Mouse (Mus musculus): ENCODE data around the gene Mitf. TPM values are rescaled to one million over a fixed set of nuclear protein-coding genes. Genes with fewer than 3 reads are reported as not detected.

The Mitf gene
- polyA plus RNA-seq, 2 experiments from 2014 or later: 0.40 to 0.78 TPM

DNA sequence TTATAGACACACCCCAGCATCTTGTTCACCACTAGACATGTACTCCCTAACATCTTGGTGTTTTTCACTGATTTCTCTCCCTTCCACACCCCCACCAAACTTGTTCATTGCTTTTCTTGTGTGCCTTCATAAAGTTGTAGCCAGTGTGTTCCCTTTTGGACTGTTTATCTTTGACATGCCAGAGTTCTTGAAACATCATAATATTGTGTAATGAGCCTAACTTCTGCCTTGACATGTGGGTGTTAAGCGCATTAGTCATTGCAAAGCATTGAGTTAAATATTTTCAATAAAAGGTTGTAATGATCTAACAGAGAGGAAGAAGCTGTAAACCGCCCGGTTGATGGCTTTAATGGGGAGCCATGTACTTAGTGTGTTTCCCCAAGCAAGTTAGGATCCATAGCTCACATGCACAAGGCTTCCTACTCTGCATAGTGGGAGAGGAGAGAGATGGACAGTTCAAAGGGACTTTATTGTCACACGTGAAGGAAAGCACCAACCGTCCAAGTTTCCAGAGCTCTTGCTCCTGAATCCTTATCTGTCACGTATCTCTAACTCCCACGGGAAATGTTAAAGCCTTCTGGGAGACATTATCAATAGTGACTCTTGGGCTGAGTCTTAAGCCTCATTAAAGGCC, 19.9 kb downstream of the Mitf start:
- ATAC-seq: no peak

DNA sequence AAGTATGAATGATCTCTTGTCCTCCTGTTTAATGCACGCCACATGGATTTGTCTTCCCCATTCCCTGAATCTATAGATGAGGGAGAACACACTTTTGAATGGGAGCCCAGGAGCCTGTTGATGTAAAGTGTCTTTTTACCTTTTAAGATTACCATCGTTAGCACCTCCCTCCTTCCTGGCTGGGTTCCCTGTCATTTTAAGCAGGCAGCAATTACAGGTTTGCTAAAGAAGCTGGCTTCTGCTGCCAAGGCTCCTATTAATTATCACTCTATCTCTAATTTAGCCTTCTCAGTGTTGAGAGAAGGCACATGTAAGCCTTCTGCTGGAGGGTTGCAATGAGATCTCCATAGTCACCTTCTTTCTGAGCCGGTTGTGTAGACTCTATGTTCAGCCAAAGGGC, 21.2 kb downstream of the Mitf start:
- ATAC-seq: no peak

DNA sequence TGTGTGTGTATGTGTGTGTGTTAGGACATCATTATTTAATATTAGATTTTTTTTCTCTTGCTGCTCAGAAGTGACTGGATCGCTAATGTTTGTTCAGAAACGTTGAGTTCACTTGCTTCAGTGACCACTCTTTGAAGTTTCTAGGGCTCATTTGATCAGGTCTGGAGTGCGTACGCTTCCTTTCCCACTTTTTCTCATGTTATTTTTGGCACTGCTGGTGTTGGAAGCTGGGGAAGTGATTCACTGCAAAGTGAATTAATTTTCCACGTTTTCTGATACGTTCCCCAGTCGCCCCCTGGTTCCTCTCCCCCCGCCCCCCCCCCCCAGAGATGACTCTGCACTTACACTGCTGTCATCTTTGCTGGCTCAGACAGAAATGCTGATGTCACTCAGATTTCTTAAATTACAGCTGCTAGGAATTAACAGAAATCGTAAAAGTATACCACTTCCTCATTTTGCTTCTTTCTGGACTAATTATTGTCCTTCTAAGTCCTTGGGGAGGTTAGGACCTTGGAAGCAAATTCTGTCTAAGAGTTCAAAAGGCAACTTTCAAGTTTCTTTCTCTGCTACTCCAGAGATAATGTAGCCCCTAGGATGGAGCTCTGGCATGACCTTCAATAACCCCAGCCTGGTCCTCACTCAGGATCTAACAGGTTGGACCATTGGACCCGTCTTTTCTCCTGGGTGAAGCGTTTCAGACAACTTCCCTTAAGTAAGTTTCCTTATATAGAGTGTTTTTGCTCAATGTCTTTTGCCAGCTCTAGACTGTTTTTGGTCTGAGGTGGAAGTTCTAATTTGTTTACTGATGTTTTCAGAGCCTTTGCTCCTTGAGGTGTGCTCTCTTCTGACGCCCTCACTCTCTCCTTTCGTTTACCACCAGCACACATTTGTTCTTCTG, 22.2 kb downstream of the Mitf start:
- no peak for ATAC-seq

DNA sequence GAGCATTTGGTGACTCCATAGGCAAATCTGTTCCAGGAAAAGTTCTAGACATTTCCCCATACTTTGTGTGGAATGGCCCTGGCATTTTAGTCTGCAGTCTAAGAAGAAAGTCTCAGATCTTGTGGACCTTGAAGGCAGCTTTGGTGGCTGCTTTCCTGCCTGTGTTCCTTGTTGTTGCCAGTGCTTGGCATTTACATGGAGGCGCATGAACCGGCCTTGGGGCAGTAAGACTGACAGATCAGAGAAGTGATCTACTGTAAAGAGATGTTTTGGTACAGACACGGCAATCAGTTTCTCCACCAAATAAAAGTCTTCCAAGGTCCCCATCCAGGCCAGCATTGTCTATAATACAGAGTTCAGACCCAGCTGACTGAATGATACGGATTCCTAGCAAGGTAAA, 25.6 kb downstream of the Mitf start:
- ATAC-seq: no peak

DNA sequence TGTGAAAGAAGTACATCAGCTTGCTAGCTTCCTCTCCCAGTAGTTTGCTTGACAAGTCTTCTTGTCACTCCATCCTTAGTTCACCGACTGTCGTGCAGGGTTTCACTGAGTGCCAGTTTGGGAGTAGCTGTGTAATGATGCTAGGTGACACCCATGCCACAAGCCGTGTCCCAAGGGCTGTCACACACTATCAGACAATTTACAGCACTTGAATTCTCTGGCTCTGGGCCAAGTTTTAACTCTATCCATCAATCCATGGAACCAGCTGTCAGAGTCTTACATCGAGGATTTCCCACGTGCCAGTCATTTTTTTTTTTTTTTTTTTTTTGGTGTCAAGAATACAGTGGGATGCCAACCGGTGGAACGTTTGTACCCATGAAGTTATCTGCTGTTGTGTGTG, 29.3 kb downstream of the Mitf start:
- ATAC-seq: no peak

DNA sequence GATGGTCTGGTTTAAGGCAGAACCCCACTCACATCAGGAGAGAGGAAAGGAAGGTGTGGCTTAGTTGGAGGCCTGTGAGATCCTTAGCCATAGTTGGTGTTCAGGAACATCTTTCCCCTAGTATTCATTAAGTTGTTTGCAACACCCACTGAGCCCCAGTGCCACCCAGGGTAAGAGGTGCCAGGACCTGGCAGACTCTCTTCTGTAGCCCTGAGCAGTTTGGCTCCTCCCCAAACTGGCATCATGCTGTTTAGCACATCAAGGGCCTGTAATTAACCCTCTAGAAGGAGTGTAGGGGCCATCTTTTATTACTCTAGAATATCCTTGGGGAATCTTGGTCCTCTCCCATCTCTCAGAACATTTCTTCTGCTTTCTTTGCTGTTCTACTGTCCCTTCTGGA, 30.9 kb downstream of the Mitf start:
- no peak for ATAC-seq

DNA sequence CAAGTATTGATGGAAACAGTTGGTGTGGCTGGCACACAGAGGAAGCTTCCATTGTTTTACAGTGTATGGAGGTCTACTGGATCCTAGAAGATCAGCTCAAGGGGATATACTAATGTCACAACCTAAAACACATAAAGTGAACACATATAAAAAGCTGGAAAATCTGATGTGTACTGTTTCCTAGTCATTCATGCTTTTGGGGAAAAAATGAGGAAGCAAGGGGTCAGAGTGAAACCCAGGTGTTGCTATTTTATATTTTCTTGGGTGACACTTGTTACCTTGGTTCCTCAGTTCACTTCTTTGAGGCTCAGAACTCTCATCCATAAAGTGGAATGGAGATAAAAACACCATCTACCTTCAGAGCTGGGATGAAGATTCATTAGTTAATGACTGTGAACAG, 32.7 kb downstream of the Mitf start:
- no peak for ATAC-seq

DNA sequence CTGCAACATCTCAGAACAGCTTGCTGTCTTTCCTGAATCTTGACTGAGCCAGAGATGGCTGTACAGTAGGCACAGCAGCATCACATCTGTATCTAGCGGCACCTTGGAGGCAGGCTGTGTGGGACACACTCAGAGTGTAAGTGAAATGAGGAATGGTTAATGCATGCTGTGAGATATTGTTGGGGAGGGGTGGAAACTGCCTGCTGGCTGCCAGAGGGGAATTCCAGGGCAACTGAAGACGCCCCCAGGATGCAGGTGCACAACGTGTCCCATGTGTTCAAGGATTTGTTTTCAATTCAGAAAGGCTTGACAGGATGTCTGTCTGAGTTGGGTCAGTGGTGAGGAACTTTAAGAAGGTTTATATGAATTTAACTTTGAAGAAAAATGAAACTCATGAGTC, 37.3 kb downstream of the Mitf start:
- no peak for ATAC-seq

DNA sequence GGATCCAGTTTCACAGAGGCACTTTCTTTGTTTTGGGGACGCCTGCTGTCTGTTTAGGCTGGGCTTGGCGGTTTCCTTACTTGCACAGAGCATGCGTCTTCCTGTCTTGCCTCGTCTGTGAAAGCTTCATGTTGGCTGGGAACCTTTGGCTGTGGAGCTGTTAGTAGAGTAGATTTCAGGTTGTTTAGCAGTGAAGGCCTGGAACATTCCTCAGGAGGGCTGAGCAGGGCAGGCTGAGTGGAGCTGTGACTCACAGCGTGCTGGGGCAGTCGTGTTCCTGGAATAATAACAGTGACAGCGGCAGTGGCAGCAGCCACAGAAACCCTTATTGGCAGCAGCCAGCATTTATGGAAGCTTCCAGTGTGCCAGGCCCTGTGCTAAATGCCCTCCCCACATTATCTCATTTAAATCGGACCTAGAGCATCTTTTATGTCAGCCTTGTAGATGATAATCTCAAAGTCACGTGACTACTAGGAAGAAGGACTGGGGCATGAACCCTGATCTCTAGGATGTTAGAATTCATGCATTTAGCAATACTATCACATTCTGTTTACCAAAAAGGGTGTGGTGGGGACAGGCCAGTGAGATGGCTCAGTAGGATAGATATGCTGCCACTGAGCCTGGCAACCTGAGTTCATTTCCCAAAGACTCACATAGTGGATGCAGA, 41.5 kb downstream of the Mitf start:
- no peak for ATAC-seq

DNA sequence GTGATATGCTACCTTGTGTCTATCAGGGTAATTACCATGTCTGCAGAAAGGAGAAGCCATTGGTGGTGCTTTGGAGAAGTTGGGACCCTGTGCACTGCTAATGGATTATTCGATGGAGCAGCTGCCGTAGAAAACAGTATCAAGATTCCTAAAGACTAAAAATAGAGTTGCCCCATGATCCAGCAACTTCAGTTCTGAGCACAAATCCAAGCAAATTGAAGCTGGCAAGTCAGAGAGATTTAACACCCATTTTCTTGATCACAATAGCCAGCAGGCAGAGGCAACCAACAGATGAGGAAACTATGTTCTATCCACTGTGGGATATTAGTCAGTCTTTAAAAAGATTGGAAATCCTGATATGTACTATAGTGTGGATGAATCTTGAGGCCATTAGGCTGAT, 47.4 kb downstream of the Mitf start:
- no peak for ATAC-seq

DNA sequence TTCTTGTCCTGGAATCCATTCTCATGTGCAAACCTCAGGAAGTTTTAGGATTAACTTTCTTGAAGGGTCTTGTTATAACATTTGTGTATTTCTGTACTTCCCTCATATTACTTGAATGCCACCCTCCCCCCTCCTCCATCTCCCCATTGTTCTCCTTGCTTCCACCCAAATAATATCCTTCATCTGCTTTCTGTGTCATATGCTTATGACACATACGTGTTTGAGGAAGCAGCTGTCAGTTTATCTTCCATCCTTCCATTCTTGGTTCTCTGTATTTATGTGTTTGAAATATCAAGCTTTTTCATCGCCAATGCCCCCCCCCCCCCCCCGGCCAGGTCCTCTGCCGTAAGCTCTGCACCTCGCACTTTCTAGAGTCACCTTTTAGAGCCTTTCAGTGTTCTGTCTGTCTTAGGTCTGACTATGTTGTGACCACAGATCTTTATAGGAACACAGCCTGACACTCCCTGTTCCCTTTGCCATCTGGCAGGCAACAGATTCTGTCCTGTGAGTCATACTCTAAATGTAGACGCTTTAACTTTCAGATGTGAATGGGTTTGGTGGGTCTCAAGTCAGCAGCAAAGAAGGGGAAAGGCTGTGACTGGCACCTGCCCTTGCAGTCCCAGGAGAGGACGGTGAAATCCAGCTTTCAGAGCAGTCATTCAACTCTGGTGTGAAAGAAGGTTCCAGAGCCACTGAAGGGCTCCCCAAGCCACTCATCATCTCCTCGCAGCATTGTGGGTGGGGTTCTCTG, 48.7 kb downstream of the Mitf start:
- no peak for ATAC-seq

DNA sequence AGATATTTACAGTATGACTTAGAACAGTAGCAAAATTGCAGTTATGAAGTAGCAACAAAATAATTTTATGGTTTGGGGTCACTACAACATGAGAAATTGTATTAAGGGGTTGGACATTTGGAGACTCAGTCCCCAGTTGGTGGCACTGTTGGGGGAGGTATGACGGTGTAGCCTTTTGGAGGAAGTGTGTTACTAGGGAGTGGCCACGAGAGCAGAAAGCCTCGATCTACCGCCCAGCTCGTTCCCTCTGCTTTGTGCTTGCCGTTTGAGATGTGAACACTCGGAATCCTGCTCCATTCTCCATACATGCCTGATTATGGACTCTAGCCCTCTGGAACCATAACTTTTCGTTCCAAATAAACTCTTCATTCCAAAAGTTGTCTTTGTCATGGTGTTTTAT, 49.6 kb downstream of the Mitf start:
- no peak for ATAC-seq

DNA sequence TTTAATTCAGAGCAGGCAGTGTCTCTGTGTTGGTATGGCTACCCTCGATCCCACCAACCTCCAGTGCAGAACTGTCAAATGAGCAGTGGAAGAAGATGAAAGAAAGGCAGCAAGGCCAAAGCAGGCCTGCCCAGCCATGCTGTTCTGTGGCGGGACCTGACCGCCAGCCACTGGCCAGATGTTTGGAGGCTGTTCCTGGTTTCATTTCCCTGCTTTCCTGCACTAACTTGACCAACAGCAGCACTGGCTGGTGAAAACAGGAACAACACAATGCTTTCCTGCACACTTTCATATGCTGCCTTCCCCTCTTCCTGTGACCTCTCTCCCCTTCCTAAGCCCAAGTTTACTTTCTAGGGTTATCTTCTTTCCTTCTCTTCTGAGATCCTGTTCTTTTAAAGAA, 50.8 kb downstream of the Mitf start:
- ATAC-seq: no peak

DNA sequence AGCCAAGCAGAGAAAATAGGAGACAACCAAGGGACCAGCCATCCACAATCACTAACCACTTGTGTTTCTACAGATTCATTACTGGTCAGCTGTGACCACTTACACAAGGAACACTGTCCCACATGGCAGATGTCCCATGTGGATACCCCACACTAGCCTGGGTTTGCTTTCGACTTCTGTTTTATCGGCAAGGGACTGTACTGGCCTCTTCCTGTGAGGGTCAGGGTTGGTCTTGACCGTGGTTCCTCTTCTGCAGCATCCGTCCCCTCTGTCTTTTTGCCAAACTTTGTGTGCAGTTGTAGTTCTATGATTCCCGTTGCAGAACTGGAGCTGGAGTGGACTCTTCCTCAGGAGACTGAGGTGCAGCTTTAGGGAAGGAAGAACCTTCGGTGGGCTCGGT, 59.7 kb downstream of the Mitf start:
- no peak for ATAC-seq

DNA sequence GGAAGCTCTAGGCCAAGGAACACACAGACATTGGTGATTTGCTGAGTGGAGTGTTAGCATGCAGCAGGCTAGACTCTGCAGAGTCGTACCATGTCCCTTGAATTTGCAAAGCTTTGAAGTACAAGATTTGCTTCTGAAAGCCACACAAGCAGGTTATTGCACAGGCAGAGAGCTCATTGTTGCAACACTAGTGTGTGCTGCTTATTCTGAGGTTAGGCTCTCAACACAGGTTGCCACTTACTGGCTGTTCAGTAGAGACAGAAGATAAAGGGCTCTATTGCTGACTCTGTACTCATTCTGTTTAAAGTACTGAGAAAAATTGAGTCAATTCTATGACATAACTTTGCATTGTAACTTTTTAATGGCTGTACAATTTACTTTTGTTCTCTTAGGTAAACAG, 61.2 kb downstream of the Mitf start:
- no peak for ATAC-seq

DNA sequence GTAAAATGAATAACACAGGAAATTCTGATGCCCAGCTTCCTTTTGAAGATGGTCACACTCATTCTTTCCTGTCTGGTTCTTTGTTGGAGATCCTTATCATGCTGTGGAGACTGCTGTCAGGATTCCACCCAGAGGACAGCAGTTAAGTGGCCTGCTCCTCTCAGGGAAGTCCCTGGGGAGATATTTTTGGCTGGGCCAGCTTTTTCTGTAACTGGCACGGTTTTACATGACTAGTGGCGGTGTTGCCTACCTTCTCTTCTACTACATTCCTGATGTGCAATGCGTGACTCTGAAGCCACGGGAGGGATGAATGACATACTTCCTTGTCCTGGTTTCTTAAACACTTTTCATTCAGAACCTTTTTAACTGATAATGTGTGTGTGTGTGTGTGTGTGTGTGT, 63.1 kb downstream of the Mitf start:
- ATAC-seq: no peak

DNA sequence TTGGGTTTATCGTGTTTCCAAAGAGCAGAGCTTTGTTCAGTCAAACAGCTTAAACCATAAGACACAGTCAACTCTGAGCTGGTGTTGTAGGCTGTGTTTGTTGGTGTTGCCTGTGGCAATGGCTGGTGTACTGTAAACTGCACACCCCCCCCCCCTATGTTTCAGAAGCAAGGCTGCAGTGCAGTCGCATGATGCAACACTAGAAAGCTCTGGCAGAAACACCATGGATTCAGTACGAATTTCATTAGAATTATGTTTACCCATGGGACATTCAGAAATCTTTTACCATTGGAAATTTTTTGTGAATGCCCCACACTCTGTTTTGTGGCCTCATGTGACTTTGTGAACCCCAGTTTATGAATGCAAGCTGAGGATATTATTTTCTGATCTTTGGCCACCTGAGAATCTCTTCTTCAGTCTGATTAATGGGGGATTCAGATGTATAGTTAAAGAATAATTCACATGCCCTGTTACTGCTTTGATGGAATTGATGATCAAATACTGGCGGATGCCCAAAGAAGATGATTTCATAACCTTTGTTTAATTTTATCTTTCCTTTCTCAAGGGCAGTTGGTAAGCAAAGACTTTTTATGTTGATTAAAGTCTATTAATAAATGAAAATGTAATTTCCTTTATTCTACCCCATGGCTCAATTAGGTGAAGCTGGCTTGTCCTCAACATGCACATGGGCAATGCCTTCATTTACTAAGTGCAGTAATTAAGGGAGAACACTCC, 64.6 kb downstream of the Mitf start:
- no peak for ATAC-seq

DNA sequence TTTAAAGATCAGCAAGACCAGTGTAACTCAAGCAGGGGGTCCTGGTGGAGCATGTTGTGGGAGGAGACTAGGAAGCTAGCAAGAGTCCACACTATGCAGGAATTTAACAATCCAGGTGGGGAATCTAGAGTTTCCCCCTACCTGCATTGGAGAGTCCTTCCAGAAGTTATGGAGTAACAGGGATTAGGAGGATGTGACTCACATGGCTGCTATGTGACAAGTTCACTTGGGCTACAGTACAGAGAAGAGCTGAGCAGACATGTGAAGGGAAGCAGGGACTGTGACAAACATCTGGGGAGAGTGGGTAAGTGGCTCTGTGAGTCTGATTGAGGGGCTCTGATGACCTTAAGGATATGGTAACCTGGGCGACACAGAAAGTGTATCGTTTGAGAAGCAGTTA, 66.2 kb downstream of the Mitf start:
- no peak for ATAC-seq

DNA sequence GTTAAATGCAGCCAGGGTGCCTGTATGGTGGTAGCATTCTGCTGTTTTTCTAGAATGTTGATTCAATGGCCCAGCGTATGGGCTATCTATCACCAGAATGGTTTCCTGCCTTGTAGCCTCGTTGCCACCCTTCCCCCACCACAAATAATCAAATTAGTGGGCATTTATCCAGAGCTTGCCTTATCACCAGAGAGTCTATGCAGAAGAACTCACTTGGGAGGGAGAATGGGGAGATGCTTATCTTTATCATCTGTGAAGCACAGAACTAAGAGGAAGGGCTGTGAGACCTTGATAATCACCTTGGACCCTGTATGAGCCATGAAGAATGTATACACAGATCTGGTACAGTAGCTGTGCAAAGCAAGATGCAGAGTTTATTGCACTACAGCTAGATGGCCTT, 70.1 kb downstream of the Mitf start:
- no peak for ATAC-seq

DNA sequence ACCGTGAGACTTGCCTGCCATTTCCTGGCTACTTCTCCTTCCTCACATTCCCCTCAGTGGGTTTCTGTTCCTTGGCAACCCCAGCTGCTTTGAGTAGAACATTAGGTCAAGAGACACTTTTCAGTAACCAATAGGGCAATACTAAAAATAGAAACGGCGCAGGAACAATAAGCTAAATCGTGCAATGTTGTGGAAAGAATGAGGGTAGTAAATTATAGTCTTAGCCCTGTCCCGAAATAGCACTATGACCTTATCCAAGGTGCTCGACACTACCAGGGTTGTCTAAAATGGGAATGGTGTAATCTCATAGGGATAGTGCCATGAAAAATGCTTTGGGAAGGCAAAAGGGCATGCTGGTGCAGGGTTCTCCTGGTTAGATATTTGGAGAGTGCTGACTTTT, 70.6 kb downstream of the Mitf start:
- no peak for ATAC-seq

DNA sequence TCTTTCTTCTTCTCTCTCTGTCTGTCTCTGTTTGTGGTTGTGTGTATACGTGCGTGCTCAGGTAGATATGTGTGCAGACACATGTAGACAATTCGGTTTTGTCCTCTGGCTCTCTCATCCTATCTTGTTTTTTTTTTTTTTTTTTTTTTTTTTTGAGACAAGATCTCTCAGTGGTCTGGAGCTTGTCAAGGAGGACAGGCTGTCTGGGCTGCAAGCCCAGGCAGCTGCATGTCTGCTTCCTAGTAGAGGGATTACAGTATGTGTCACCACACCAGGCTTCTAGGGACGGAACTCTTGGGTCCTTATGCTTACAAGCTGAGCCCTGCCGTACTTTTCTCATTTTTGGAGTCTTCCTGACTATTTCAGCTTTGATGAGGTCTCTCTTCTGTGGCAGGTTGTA, 73.5 kb downstream of the Mitf start:
- ATAC-seq: no peak

DNA sequence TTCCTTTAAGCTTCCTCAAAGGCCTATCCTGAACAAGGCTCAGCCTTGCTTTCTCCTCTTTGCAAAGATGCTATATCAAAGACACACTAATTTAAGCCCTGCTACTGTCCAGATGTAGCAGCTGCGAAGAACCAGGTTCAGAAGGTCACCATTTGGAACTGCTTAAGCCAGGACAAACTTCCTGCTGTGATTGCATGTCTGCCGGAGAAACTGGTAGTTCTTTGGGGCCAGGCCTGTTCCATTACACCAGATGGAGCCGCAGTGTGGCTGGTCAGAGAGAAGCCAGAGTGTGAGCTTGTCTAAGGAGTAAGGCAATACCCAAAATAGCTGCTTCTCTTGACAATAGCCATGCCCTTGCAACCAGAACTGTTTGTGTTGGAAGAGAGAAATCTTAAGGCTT, 75.1 kb downstream of the Mitf start:
- no peak for ATAC-seq

DNA sequence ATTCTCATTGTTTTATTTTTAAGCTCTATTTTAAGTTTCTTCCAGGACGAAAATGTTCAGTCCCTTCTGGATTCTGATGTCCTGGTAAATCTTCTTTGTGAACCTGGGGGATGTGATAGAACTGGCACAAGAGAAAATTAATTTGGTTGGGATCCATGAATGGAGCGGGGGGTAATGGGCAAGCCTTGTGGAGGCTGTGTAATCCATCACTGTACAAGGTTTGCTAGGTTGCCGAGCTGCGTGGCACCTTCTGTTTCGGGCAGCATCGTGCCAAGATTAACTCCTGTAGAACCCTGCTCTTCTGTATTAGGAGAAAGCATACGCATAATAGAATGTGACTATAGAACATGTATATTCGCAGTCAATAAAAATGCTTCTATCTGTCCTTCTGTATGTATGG, 76.1 kb downstream of the Mitf start:
- ATAC-seq: no peak

Data from activated CD4-positive, CD25-positive, alpha-beta regulatory T cell, adult 4 months (primary cell).